Mouse (Mus musculus) forebrain, embryonic 13.5 days (tissue): ENCODE results near the gene Adgrv1. TPM values are rescaled to one million over a fixed set of nuclear protein-coding genes. Genes with fewer than 3 reads are reported as not detected.
"Not testable (repeated sequence)": the region's sequence is repeated elsewhere in the genome, so short reads cannot be mapped to it uniquely, and the experiment has no call there.

ENCODE experiments used
- ATAC-seq: fragments of 200-750 bp; cut with Nextera tagmentation; 2 replicates; pipeline ENCODE4 v1.8.0; 2017
- H3K27ac ChIP-seq: fragments of 300-500 bp; sonication (generic); 2 replicates; pipeline ENCODE4 v1.5.1; 2015; ENCODE audit warnings: inconsistent platforms, mild to moderate bottlenecking, moderate library complexity
- H3K27me3 ChIP-seq: fragments of 300-500 bp; sonication (generic); 2 replicates; pipeline ENCODE4 v1.6.1; 2015; ENCODE audit warnings: mild to moderate bottlenecking, inconsistent platforms
- H3K36me3 ChIP-seq: fragments of 300-500 bp; sonication (generic); 2 replicates; pipeline ENCODE4 v1.6.1; 2015; ENCODE audit warnings: mild to moderate bottlenecking, inconsistent platforms; ENCODE audit not compliant: poor library complexity, severe bottlenecking
- H3K4me1 ChIP-seq: fragments of 300-500 bp; sonication (generic); 2 replicates; pipeline ENCODE4 v1.6.1; 2015; ENCODE audit warnings: inconsistent platforms
- H3K4me2 ChIP-seq: fragments of 300-500 bp; sonication (generic); 2 replicates; pipeline ENCODE4 v1.6.1; 2015; ENCODE audit warnings: inconsistent platforms, mild to moderate bottlenecking, moderate library complexity
- H3K4me3 ChIP-seq: fragments of 300-500 bp; sonication (generic); 2 replicates; pipeline ENCODE4 v1.5.1; 2015; ENCODE audit warnings: mild to moderate bottlenecking, inconsistent platforms
- H3K9ac ChIP-seq: fragments of 300-500 bp; sonication (generic); 2 replicates; pipeline ENCODE4 v1.6.1; 2015; ENCODE audit warnings: mild to moderate bottlenecking, inconsistent platforms
- H3K9me3 ChIP-seq: fragments of 300-500 bp; sonication (generic); replicated peaks from 2 replicates; pipeline ENCODE4 v1.6.1; 2016; ENCODE audit warnings: inconsistent platforms
- WGBS: fragments of 180-500 bp; shearing (Covaris S2); methylation state at CpG from one replicate; pipeline ENCODE4 v1.1.7; 2015; 5-methylcytosine and 5-hydroxymethylcytosine counted together
- polyA plus RNA-seq: library from polyadenylated mRNA; unstranded; fragments of >200 nt; fragmentation: Nextera tagmentation; extraction: Ambion mirVana; gene quantifications from 2 replicates; pipeline ENCODE4 v1.2.1, GENCODE M21; 2015

Adgrv1 gene
- polyA plus RNA-seq, 1 experiment from 2014 or later = 31.3 TPM

- not testable (repeated sequence) for H3K27ac ChIP-seq, H3K9me3 ChIP-seq, H3K4me1 ChIP-seq, H3K9ac ChIP-seq, H3K4me2 ChIP-seq, ATAC-seq, H3K36me3 ChIP-seq, H3K4me3 ChIP-seq, H3K27me3 ChIP-seq
- WGBS = 67% methylated on average over 4 of the region's 4 CpGs
Measured at GRCm38 (mm10) chr13:81267489-81267888, 365.5 kb downstream of the Adgrv1 start.

GRCm38 (mm10) chr13:81264465-81264864, 368.5 kb downstream of the Adgrv1 start:
- Histone ChIP-seq H3K4me2 (no peak overlapping the region), H3K4me1 (no peaks in the 10 kb centered on the region), H3K27ac (no peak overlapping the region), H3K27me3 (no peaks in the 10 kb centered on the region), H3K9me3 (no peaks in the 10 kb centered on the region), H3K4me3 (no peak overlapping the region), H3K36me3 (no peaks in the 10 kb centered on the region), H3K9ac (no peak overlapping the region)
- 93% methylated on average over 1 of the region's 1 CpGs for WGBS
- no peak for ATAC-seq

GRCm38 (mm10) chr13:81241181-81241580, 391.8 kb downstream of the Adgrv1 start:
- no peak overlapping the region for H3K4me2 ChIP-seq
- H3K9me3 ChIP-seq = no peaks in the 10 kb centered on the region
- no peaks in the 10 kb centered on the region for H3K36me3 ChIP-seq
- no peak for ATAC-seq
- no peak overlapping the region for H3K27ac ChIP-seq
- 93% methylated on average over 2 of the region's 2 CpGs for WGBS
- no peak overlapping the region for H3K4me3 ChIP-seq
- no peaks in the 10 kb centered on the region for H3K27me3 ChIP-seq
- no peaks in the 10 kb centered on the region for H3K4me1 ChIP-seq
- no peak overlapping the region for H3K9ac ChIP-seq

GRCm38 (mm10) chr13:81239836-81240235, 393.1 kb downstream of the Adgrv1 start:
- H3K27ac ChIP-seq = no peak overlapping the region
- no peak overlapping the region for H3K4me3 ChIP-seq
- H3K9me3 ChIP-seq = no peaks in the 10 kb centered on the region
- H3K4me1 ChIP-seq = no peaks in the 10 kb centered on the region
- 97% methylated on average over 10 of the region's 10 CpGs for WGBS
- no peak overlapping the region for H3K9ac ChIP-seq
- no peaks in the 10 kb centered on the region for H3K36me3 ChIP-seq
- no peak overlapping the region for H3K4me2 ChIP-seq
- ATAC-seq = no peak
- H3K27me3 ChIP-seq = no peaks in the 10 kb centered on the region

- H3K27me3 ChIP-seq = no peaks in the 10 kb centered on the region
- H3K9ac ChIP-seq = no peak overlapping the region
- 94% methylated on average over 3 of the region's 3 CpGs for WGBS
- no peaks in the 10 kb centered on the region for H3K4me1 ChIP-seq
- H3K9me3 ChIP-seq = no peaks in the 10 kb centered on the region
- H3K4me3 ChIP-seq = no peak overlapping the region
- H3K36me3 ChIP-seq = no peaks in the 10 kb centered on the region
- H3K4me2 ChIP-seq = no peak overlapping the region
- ATAC-seq = no peak
- no peak overlapping the region for H3K27ac ChIP-seq
Measured at GRCm38 (mm10) chr13:81239427-81239826, 393.5 kb downstream of the Adgrv1 start.

- H3K27ac ChIP-seq = no peak overlapping the region
- H3K4me1 ChIP-seq = no peaks in the 10 kb centered on the region
- no peaks in the 10 kb centered on the region for H3K9me3 ChIP-seq
- H3K4me2 ChIP-seq = no peak overlapping the region
- ATAC-seq = no peak
- H3K36me3 ChIP-seq = no peaks in the 10 kb centered on the region
- no peak overlapping the region for H3K9ac ChIP-seq
- no peak overlapping the region for H3K4me3 ChIP-seq
- H3K27me3 ChIP-seq = no peaks in the 10 kb centered on the region
- WGBS = 88% methylated on average over 7 of the region's 7 CpGs
Measured at GRCm38 (mm10) chr13:81238855-81239254, 394.1 kb downstream of the Adgrv1 start.

- Histone ChIP-seq H3K4me3 (no peak overlapping the region), H3K36me3 (no peaks in the 10 kb centered on the region), H3K9ac (no peak overlapping the region), H3K9me3 (no peaks in the 10 kb centered on the region), H3K27me3 (no peaks in the 10 kb centered on the region), H3K4me2 (no peak overlapping the region), H3K4me1 (no peaks in the 10 kb centered on the region), H3K27ac (no peak overlapping the region)
- WGBS = 83% methylated on average over 5 of the region's 5 CpGs
- no peak for ATAC-seq
Measured at GRCm38 (mm10) chr13:81237947-81238346, 395.0 kb downstream of the Adgrv1 start.

- Histone ChIP-seq H3K4me2 (no peak overlapping the region), H3K4me3 (no peak overlapping the region), H3K36me3 (no peaks in the 10 kb centered on the region), H3K4me1 (no peaks in the 10 kb centered on the region), H3K27me3 (no peaks in the 10 kb centered on the region), H3K9ac (no peak overlapping the region), H3K27ac (no peak overlapping the region), H3K9me3 (no peaks in the 10 kb centered on the region)
- 79% methylated on average over 3 of the region's 3 CpGs for WGBS
- ATAC-seq = no peak
Measured at GRCm38 (mm10) chr13:81236758-81237395, 396.1 kb downstream of the Adgrv1 start.

GRCm38 (mm10) chr13:81234031-81234430, 398.9 kb downstream of the Adgrv1 start:
- no peak for ATAC-seq
- 72% methylated on average over 2 of the region's 2 CpGs for WGBS
- H3K9ac ChIP-seq = no peak overlapping the region
- no peak overlapping the region for H3K4me3 ChIP-seq
- H3K27ac ChIP-seq = no peak overlapping the region
- H3K9me3 ChIP-seq = no peaks in the 10 kb centered on the region
- no peaks in the 10 kb centered on the region for H3K4me1 ChIP-seq
- H3K27me3 ChIP-seq = no peaks in the 10 kb centered on the region
- H3K36me3 ChIP-seq = no peaks in the 10 kb centered on the region
- H3K4me2 ChIP-seq = no peak overlapping the region

GRCm38 (mm10) chr13:81232839-81233238, 400.1 kb downstream of the Adgrv1 start:
- ATAC-seq = no peak
- H3K27ac ChIP-seq = no peak overlapping the region
- no peak overlapping the region for H3K9ac ChIP-seq
- H3K4me3 ChIP-seq = no peak overlapping the region
- H3K4me1 ChIP-seq = no peaks in the 10 kb centered on the region
- H3K27me3 ChIP-seq = no peaks in the 10 kb centered on the region
- no peaks in the 10 kb centered on the region for H3K36me3 ChIP-seq
- H3K4me2 ChIP-seq = no peak overlapping the region
- H3K9me3 ChIP-seq = no peaks in the 10 kb centered on the region

GRCm38 (mm10) chr13:81230161-81230560, 402.8 kb downstream of the Adgrv1 start:
- no peak overlapping the region for H3K4me3 ChIP-seq
- no peak for ATAC-seq
- WGBS = 66% methylated on average over 4 of the region's 4 CpGs
- H3K9me3 ChIP-seq = no peaks in the 10 kb centered on the region
- H3K4me1 ChIP-seq = no peaks in the 10 kb centered on the region
- H3K4me2 ChIP-seq = no peak overlapping the region
- no peaks in the 10 kb centered on the region for H3K36me3 ChIP-seq
- H3K27me3 ChIP-seq = no peaks in the 10 kb centered on the region
- no peak overlapping the region for H3K9ac ChIP-seq
- H3K27ac ChIP-seq = no peak overlapping the region

GRCm38 (mm10) chr13:81223768-81224167, 409.2 kb downstream of the Adgrv1 start:
- H3K9ac ChIP-seq = no peak overlapping the region
- H3K27ac ChIP-seq = no peak overlapping the region
- no peak overlapping the region for H3K4me3 ChIP-seq
- H3K4me2 ChIP-seq = no peak overlapping the region
- no peaks in the 10 kb centered on the region for H3K9me3 ChIP-seq
- 89% methylated on average over 3 of the region's 3 CpGs for WGBS
- no peak for ATAC-seq
- H3K27me3 ChIP-seq = no peaks in the 10 kb centered on the region
- H3K36me3 ChIP-seq = no peaks in the 10 kb centered on the region
- no peaks in the 10 kb centered on the region for H3K4me1 ChIP-seq

GRCm38 (mm10) chr13:81222377-81222776, 410.6 kb downstream of the Adgrv1 start:
- Histone ChIP-seq H3K36me3 (no peaks in the 10 kb centered on the region), H3K4me1 (no peaks in the 10 kb centered on the region), H3K9me3 (no peaks in the 10 kb centered on the region), H3K9ac (no peak overlapping the region), H3K27ac (no peak overlapping the region), H3K27me3 (no peaks in the 10 kb centered on the region), H3K4me3 (no peak overlapping the region), H3K4me2 (no peak overlapping the region)
- ATAC-seq = no peak
- WGBS = 87% methylated on average over 1 of the region's 1 CpGs
